Mouse (Mus musculus) CH12F3 (cell line): ENCODE data around the gene Arvcf.

Source experiments
- in situ Hi-C: fragments of 300-500 bp; cut with MboI; formaldehyde crosslinking; loops from 2 replicates; pipeline ENCODE4 v1.14.3; 2020; ENCODE audit warnings: low sequenced_read_pairs

The Arvcf gene

GRCm38 (mm10) chr16:18386451-18386850 lies 38.5 kb downstream of the Arvcf start:
- in situ Hi-C loops = no loop called here

GRCm38 (mm10) chr16:18386972-18387371 lies 39.0 kb downstream of the Arvcf start:
- in situ Hi-C loops = no loop called here

GRCm38 (mm10) chr16:18387704-18388582 lies 40.0 kb downstream of the Arvcf start:
- in situ Hi-C loops = no loop called here

- in situ Hi-C loops = no loop called here
Observed at GRCm38 (mm10) chr16:18388583-18389435, 40.8 kb downstream of the Arvcf start.

- in situ Hi-C loops = no loop called here
Observed at GRCm38 (mm10) chr16:18390399-18390798, 42.4 kb downstream of the Arvcf start.

- in situ Hi-C loops = no loop called here
Observed at GRCm38 (mm10) chr16:18391127-18391526, 43.1 kb downstream of the Arvcf start.

GRCm38 (mm10) chr16:18391728-18392127 lies 43.7 kb downstream of the Arvcf start:
- in situ Hi-C loops = no loop called here

GRCm38 (mm10) chr16:18392469-18393426 lies 44.8 kb downstream of the Arvcf start:
- in situ Hi-C loops = no loop called here

GRCm38 (mm10) chr16:18393595-18393994 lies 45.6 kb downstream of the Arvcf start:
- in situ Hi-C loops = no loop called here

- in situ Hi-C loops = no loop called here
Observed at GRCm38 (mm10) chr16:18394056-18394455, 46.1 kb downstream of the Arvcf start.

- in situ Hi-C loops = no loop called here
Observed at GRCm38 (mm10) chr16:18394777-18395619, 47.0 kb downstream of the Arvcf start.

- in situ Hi-C loops = no loop called here
Observed at GRCm38 (mm10) chr16:18395620-18396036, 47.6 kb downstream of the Arvcf start.

GRCm38 (mm10) chr16:18396201-18396600 lies 48.2 kb downstream of the Arvcf start:
- in situ Hi-C loops = no loop called here

- in situ Hi-C loops = no loop called here
Observed at GRCm38 (mm10) chr16:18396791-18397621, 49.0 kb downstream of the Arvcf start.

GRCm38 (mm10) chr16:18400028-18400427 lies 52.0 kb downstream of the Arvcf start:
- in situ Hi-C loops = no loop called here

GRCm38 (mm10) chr16:18400472-18401216 lies 52.7 kb downstream of the Arvcf start:
- in situ Hi-C loops = no loop called here

- in situ Hi-C loops = no loop called here
Observed at GRCm38 (mm10) chr16:18403285-18403684, 55.3 kb downstream of the Arvcf start.
